ENCODE assay signal across 8 mouse cellular contexts in the genomic region with DNA sequence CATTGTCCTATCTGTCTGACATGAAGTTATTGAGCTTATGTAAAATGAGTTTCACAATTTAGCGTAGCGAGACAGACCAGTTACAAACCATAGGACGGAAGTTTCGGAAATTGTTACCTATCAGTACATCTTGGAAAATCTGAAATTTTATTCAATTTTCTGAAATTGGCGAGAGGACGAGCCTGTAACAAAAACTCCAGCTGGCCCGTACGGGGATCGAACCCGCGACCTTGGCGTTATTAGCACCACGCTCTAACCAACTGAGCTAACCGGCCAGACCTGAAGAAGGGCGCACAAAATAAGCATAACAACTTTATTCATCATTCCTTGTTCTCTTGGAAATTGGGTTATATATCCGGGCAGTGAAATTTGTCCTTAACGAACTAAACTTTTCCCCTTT. TPM values are rescaled to one million over a fixed set of nuclear protein-coding genes. Genes with fewer than 3 reads are reported as not detected.
DNase-seq lines count a peak whose midpoint lies in the region; ATAC-seq lines count a peak whose summit lies in the region.

No protein-coding gene starts in this region.

- H3K36me3 ChIP-seq in heart, embryonic 14.5 days (ENCODE audit: control insufficient read depth, insufficient read depth, low read length): no peaks in the 10 kb centered on the region
- H3K36me3 ChIP-seq in liver, embryonic 12.5 days: no peaks in the 10 kb centered on the region
- no peaks in the 10 kb centered on the region for H3K36me3 ChIP-seq in stomach, embryonic 14.5 days (ENCODE audit: control insufficient read depth, insufficient read depth, low read length)

- peak overlapping the region; percentile 75 for H3K4me2 ChIP-seq in heart, embryonic 14.5 days (ENCODE audit: low read length)
- H3K4me2 ChIP-seq in liver, embryonic 12.5 days: peak overlapping the region; percentile 88
- peak overlapping the region; percentile 70 for H3K4me2 ChIP-seq in stomach, embryonic 14.5 days (replicated peaks; ENCODE audit: low read depth, low read length)

- peaks cover 2 to 4% of the 10 kb centered on the region in 2 experiments; a peak in 3 of 4 replicates for H3K4me1 ChIP-seq in heart, embryonic 14.5 days (ENCODE audit: control insufficient read depth in 2 of 2, insufficient read depth in 2 of 2, low read length in 2 of 2)
- peaks cover 44% of the 10 kb centered on the region for H3K4me1 ChIP-seq in liver, embryonic 12.5 days
- no peaks in the 10 kb centered on the region for H3K4me1 ChIP-seq in stomach, embryonic 14.5 days (ENCODE audit: control insufficient read depth, insufficient read depth, low read length)

- peak overlapping the region in 1 of 2 experiments; percentile 83; a peak in 2 of 4 replicates for H3K27ac ChIP-seq in heart, embryonic 14.5 days (replicated peaks in 1 of 2; ENCODE audit: control insufficient read depth in 1 of 2, insufficient read depth in 1 of 2, low read depth in 2 of 2, low read length in 2 of 2)
- peak overlapping the region; percentile 87 for H3K27ac ChIP-seq in liver, embryonic 12.5 days
- peak overlapping the region; percentile 69; the same call in 1 of the 2 replicates for H3K27ac ChIP-seq in stomach, embryonic 14.5 days (ENCODE audit: low read length)

- ATAC-seq in erythroid progenitor cell, adult 5-6 weeks (replicated peaks; ENCODE audit: low FRiP score, poor library complexity, severe bottlenecking): peak; percentile 44
- peak; percentile 84 for ATAC-seq in heart, embryonic 14.5 days (ENCODE audit: insufficient number of reproducible peaks, insufficient read depth, low FRiP score, low read depth)
- ATAC-seq in liver, embryonic 12.5 days: peak; percentile 82
- ATAC-seq in stomach, embryonic 14.5 days (ENCODE audit: insufficient number of reproducible peaks, insufficient read depth, low FRiP score, low read depth): peak; percentile 86

- peak overlapping the region; percentile 50 to 69; a peak in 3 of 4 replicates for H3K4me3 ChIP-seq in heart, embryonic 14.5 days (ENCODE audit: control insufficient read depth in 1 of 2, insufficient read depth in 1 of 2, low read depth in 1 of 2, low read length in 2 of 2)
- H3K4me3 ChIP-seq in liver, embryonic 12.5 days: peak overlapping the region; percentile 72
- peak overlapping the region; percentile 54 for H3K4me3 ChIP-seq in stomach, embryonic 14.5 days (ENCODE audit: low read depth, low read length)

- no peaks in the 10 kb centered on the region for H3K27me3 ChIP-seq in heart, embryonic 14.5 days (ENCODE audit: control insufficient read depth, insufficient read depth, low read length)
- H3K27me3 ChIP-seq in liver, embryonic 12.5 days (replicated peaks): no peaks in the 10 kb centered on the region
- H3K27me3 ChIP-seq in stomach, embryonic 14.5 days (ENCODE audit: control insufficient read depth, insufficient read depth, low read length): no peaks in the 10 kb centered on the region

- DNase-seq in B cell, adult 2 months: peak; percentile 94
- DNase-seq in brain, adult 2 months (ENCODE audit: low read depth, low spot score): peak; percentile 88
- peak; percentile 93 for DNase-seq in kidney, postnatal 10 days
- DNase-seq in naive thymus-derived CD4-positive, alpha-beta T cell, adult 2 months (ENCODE audit: low read depth): peak; percentile 88

- WGBS in heart, embryonic 14.5 days: under 1% methylated on average over 17 of the region's 17 CpGs
- under 1% methylated on average over 17 of the region's 17 CpGs for WGBS in liver, embryonic 12.5 days (ENCODE audit: insufficient replicate concordance)
- WGBS in stomach, embryonic 14.5 days: under 1% methylated on average over 17 of the region's 17 CpGs

- no peaks in the 10 kb centered on the region for H3K9me3 ChIP-seq in heart, embryonic 14.5 days (ENCODE audit: control insufficient read depth, low read length)
- no peaks in the 10 kb centered on the region for H3K9me3 ChIP-seq in liver, embryonic 12.5 days (replicated peaks)
- no peaks in the 10 kb centered on the region for H3K9me3 ChIP-seq in stomach, embryonic 14.5 days (ENCODE audit: control insufficient read depth, low read depth, low read length)

- H3K9ac ChIP-seq in heart, embryonic 14.5 days (ENCODE audit: low read length): peak overlapping the region; percentile 80
- H3K9ac ChIP-seq in liver, embryonic 12.5 days: peak overlapping the region; percentile 75
- H3K9ac ChIP-seq in stomach, embryonic 14.5 days (replicated peaks; ENCODE audit: low read depth, low read length): peak overlapping the region; percentile 45

RNA-seq across cellular contexts. Expression of a gene that starts 14.2 kb away (rescaled TPM):
- total RNA-seq in erythroid progenitor cell, adult 5-6 weeks (2015; ENCODE audit: low replicate concordance): 1.1 and 2.1 TPM in 2 replicates
- total RNA-seq in erythroid progenitor cell, adult 5-6 weeks (2017; ENCODE audit: low replicate concordance): 1.3 and 1.6 TPM in 2 replicates
- 8.3 and 9.1 TPM in 2 replicates for polyA plus RNA-seq in heart, embryonic 14.5 days (2014; fragmentation: Nextera tagmentation; extraction: Ambion mirVana)
- polyA plus RNA-seq in liver, embryonic 12.5 days (2016; fragmentation: Nextera tagmentation; extraction: Ambion mirVana): 8.8 and 9.6 TPM in 2 replicates
- polyA plus RNA-seq in stomach, embryonic 14.5 days (2014; fragmentation: Nextera tagmentation; extraction: Ambion mirVana): 12.0 and 12.4 TPM in 2 replicates

RNA-seq across cellular contexts. Expression of a gene that starts 27.8 kb away (rescaled TPM):
- 1.4 and 4.2 TPM in 2 replicates for total RNA-seq in erythroid progenitor cell, adult 5-6 weeks (2015; ENCODE audit: low replicate concordance)
- total RNA-seq in erythroid progenitor cell, adult 5-6 weeks (2017; ENCODE audit: low replicate concordance): 0.90 and 1.4 TPM in 2 replicates
- 1.7 and 1.9 TPM in 2 replicates for polyA plus RNA-seq in heart, embryonic 14.5 days (2014; fragmentation: Nextera tagmentation; extraction: Ambion mirVana)
- polyA plus RNA-seq in liver, embryonic 12.5 days (2016; fragmentation: Nextera tagmentation; extraction: Ambion mirVana): 1.9 and 2.5 TPM in 2 replicates
- 0.17 TPM in 1 of 2 replicates, not detected in the other for polyA plus RNA-seq in stomach, embryonic 14.5 days (2014; fragmentation: Nextera tagmentation; extraction: Ambion mirVana)

RNA-seq across cellular contexts. Expression of a gene that starts 50.7 kb away (rescaled TPM):
- not detected in 2 replicates for total RNA-seq in erythroid progenitor cell, adult 5-6 weeks (2015; ENCODE audit: low replicate concordance)
- not detected in 2 replicates for total RNA-seq in erythroid progenitor cell, adult 5-6 weeks (2017; ENCODE audit: low replicate concordance)
- polyA plus RNA-seq in heart, embryonic 14.5 days (2014; fragmentation: Nextera tagmentation; extraction: Ambion mirVana): 0.40 and 0.43 TPM in 2 replicates
- 0.07 TPM in 1 of 2 replicates, not detected in the other for polyA plus RNA-seq in liver, embryonic 12.5 days (2016; fragmentation: Nextera tagmentation; extraction: Ambion mirVana)
- 0.22 and 0.30 TPM in 2 replicates for polyA plus RNA-seq in stomach, embryonic 14.5 days (2014; fragmentation: Nextera tagmentation; extraction: Ambion mirVana)
